Mouse (Mus musculus) stomach, embryonic 15.5 days (tissue): ENCODE measurements around the gene Tubd1. TPM values are rescaled to one million over a fixed set of nuclear protein-coding genes. Genes with fewer than 3 reads are reported as not detected.

ENCODE experiments used
- ATAC-seq: fragments of 200-750 bp; cut with Nextera tagmentation; 2 replicates; pipeline ENCODE4 v1.8.0; 2017; ENCODE audit warnings: low read depth, moderate number of reproducible peaks, moderate TSS enrichment; ENCODE audit not compliant: insufficient read depth, low FRiP score
- H3K27ac ChIP-seq: fragments of 300-500 bp; sonication (generic); 2 replicates; pipeline ENCODE4 v1.5.1; 2015; ENCODE audit warnings: mild to moderate bottlenecking, inconsistent platforms
- H3K27me3 ChIP-seq: fragments of 300-500 bp; sonication (generic); replicated peaks from 2 replicates; pipeline ENCODE4 v1.6.1; 2015; ENCODE audit warnings: inconsistent platforms
- H3K36me3 ChIP-seq: fragments of 300-500 bp; sonication (generic); 2 replicates; pipeline ENCODE4 v1.6.1; 2015; ENCODE audit warnings: inconsistent platforms
- H3K4me1 ChIP-seq: fragments of 300-500 bp; sonication (generic); 2 replicates; pipeline ENCODE4 v1.6.1; 2015; ENCODE audit warnings: inconsistent platforms
- H3K4me2 ChIP-seq: fragments of 300-500 bp; sonication (generic); 2 replicates; pipeline ENCODE4 v1.6.1; 2015; ENCODE audit warnings: mild to moderate bottlenecking, inconsistent platforms
- H3K4me3 ChIP-seq: fragments of 300-500 bp; sonication (generic); replicated peaks from 2 replicates; pipeline ENCODE4 v1.5.1; 2015; ENCODE audit warnings: inconsistent platforms
- H3K9ac ChIP-seq: fragments of 300-500 bp; sonication (generic); 2 replicates; pipeline ENCODE4 v1.6.1; 2015; ENCODE audit warnings: inconsistent platforms
- H3K9me3 ChIP-seq: fragments of 300-500 bp; sonication (generic); 2 replicates; pipeline ENCODE4 v1.6.1; 2016; ENCODE audit warnings: inconsistent platforms
- WGBS: fragments of 180-500 bp; shearing (Covaris S2); methylation state at CpG from one replicate; pipeline ENCODE4 v1.1.7; 2015; 5-methylcytosine and 5-hydroxymethylcytosine counted together
- polyA plus RNA-seq: library from polyadenylated mRNA; unstranded; fragments of >200 nt; fragmentation: Nextera tagmentation; extraction: Ambion mirVana; gene quantifications from 2 replicates; pipeline ENCODE4 v1.2.1, GENCODE M21; 2015

Tubd1 gene
- polyA plus RNA-seq, 1 experiment from 2014 or later, result 11.9 TPM

GRCm38 (mm10) chr11:86596187-86596960 is 51.6 kb downstream of the Tubd1 start:
- Histone ChIP-seq H3K9me3 (no peaks in the 10 kb centered on the region), H3K4me2 (no peak overlapping the region), H3K36me3 (no peaks in the 10 kb centered on the region), H3K9ac (no peak overlapping the region), H3K27ac (no peak overlapping the region), H3K27me3 (no peaks in the 10 kb centered on the region), H3K4me1 (0 out of 2 replicates have a peak, but pooled peaks cover 5% of the 10 kb centered on the region), H3K4me3 (no peak overlapping the region)
- no peak for ATAC-seq
- 79% methylated on average over 7 of the region's 7 CpGs for WGBS

- Histone ChIP-seq H3K36me3 (no peaks in the 10 kb centered on the region), H3K9ac (no peak overlapping the region), H3K27me3 (no peaks in the 10 kb centered on the region), H3K4me3 (no peak overlapping the region), H3K4me1 (0 out of 2 replicates have a peak, but pooled peaks cover 5% of the 10 kb centered on the region), H3K27ac (no peak overlapping the region), H3K9me3 (no peaks in the 10 kb centered on the region), H3K4me2 (no peak overlapping the region)
- ATAC-seq, result no peak
- 90% methylated on average over 3 of the region's 3 CpGs for WGBS
Measured at GRCm38 (mm10) chr11:86596976-86597375, 52.2 kb downstream of the Tubd1 start.

- Histone ChIP-seq H3K9me3 (no peaks in the 10 kb centered on the region), H3K27me3 (no peaks in the 10 kb centered on the region), H3K9ac (no peak overlapping the region), H3K4me1 (0 out of 2 replicates have a peak, but pooled peaks cover 2% of the 10 kb centered on the region), H3K4me2 (no peak overlapping the region), H3K4me3 (no peak overlapping the region), H3K36me3 (no peaks in the 10 kb centered on the region), H3K27ac (peak overlapping the region; percentile 51)
- no peak for ATAC-seq
- 73% methylated on average over 5 of the region's 5 CpGs for WGBS
Measured at GRCm38 (mm10) chr11:86598154-86598553, 53.4 kb downstream of the Tubd1 start.

- H3K36me3 ChIP-seq, result no peaks in the 10 kb centered on the region
- no peak overlapping the region for H3K4me2 ChIP-seq
- no peak overlapping the region for H3K9ac ChIP-seq
- no peaks in the 10 kb centered on the region for H3K9me3 ChIP-seq
- WGBS, result 72% methylated on average over 1 of the region's 1 CpGs
- no peak overlapping the region for H3K4me3 ChIP-seq
- H3K27ac ChIP-seq, result no peak overlapping the region
- H3K27me3 ChIP-seq, result no peaks in the 10 kb centered on the region
- no peaks in the 10 kb centered on the region for H3K4me1 ChIP-seq
- ATAC-seq, result no peak
Measured at GRCm38 (mm10) chr11:86598572-86598971, 53.8 kb downstream of the Tubd1 start.

GRCm38 (mm10) chr11:86599378-86600208 is 54.8 kb downstream of the Tubd1 start:
- 75% methylated on average over 4 of the region's 4 CpGs for WGBS
- Histone ChIP-seq H3K9me3 (no peaks in the 10 kb centered on the region), H3K27ac (peak overlapping the region; percentile 44), H3K4me1 (no peaks in the 10 kb centered on the region), H3K4me3 (no peak overlapping the region), H3K9ac (no peak overlapping the region), H3K36me3 (no peaks in the 10 kb centered on the region), H3K27me3 (no peaks in the 10 kb centered on the region), H3K4me2 (no peak overlapping the region)
- no peak; the same call in 1 of the 2 replicates for ATAC-seq

- WGBS, result 87% methylated on average over 7 of the region's 7 CpGs
- no peaks in the 10 kb centered on the region for H3K36me3 ChIP-seq
- H3K27me3 ChIP-seq, result no peaks in the 10 kb centered on the region
- H3K4me1 ChIP-seq, result no peaks in the 10 kb centered on the region
- H3K9me3 ChIP-seq, result no peaks in the 10 kb centered on the region
- ATAC-seq, result no peak
- H3K27ac ChIP-seq, result peak overlapping the region; percentile 52
- H3K4me2 ChIP-seq, result no peak overlapping the region
- no peak overlapping the region for H3K9ac ChIP-seq
- no peak overlapping the region for H3K4me3 ChIP-seq
Measured at GRCm38 (mm10) chr11:86600209-86600557, 55.4 kb downstream of the Tubd1 start.

GRCm38 (mm10) chr11:86602116-86602515 is 57.3 kb downstream of the Tubd1 start:
- ATAC-seq, result no peak
- Histone ChIP-seq H3K4me3 (no peak overlapping the region), H3K27me3 (no peaks in the 10 kb centered on the region), H3K4me1 (no peaks in the 10 kb centered on the region), H3K4me2 (no peak overlapping the region), H3K9ac (no peak overlapping the region), H3K36me3 (peaks cover 6% of the 10 kb centered on the region; the same call in 1 of the 2 replicates), H3K9me3 (no peaks in the 10 kb centered on the region), H3K27ac (0 out of 2 replicates have a peak overlapping the region, but pooled peaks have one; percentile 51)
- WGBS, result 38% methylated on average over 3 of the region's 3 CpGs

- H3K36me3 ChIP-seq, result peaks cover 6% of the 10 kb centered on the region; the same call in 1 of the 2 replicates
- H3K27me3 ChIP-seq, result no peaks in the 10 kb centered on the region
- WGBS, result 84% methylated on average over 1 of the region's 1 CpGs
- no peak overlapping the region for H3K4me3 ChIP-seq
- H3K9ac ChIP-seq, result no peak overlapping the region
- H3K9me3 ChIP-seq, result no peaks in the 10 kb centered on the region
- H3K4me1 ChIP-seq, result no peaks in the 10 kb centered on the region
- no peak overlapping the region for H3K4me2 ChIP-seq
- H3K27ac ChIP-seq, result no peak overlapping the region; the same call in 1 of the 2 replicates
- no peak for ATAC-seq
Measured at GRCm38 (mm10) chr11:86603719-86604118, 58.9 kb downstream of the Tubd1 start.

- Histone ChIP-seq H3K27me3 (no peaks in the 10 kb centered on the region), H3K9ac (no peak overlapping the region), H3K36me3 (peaks cover 6% of the 10 kb centered on the region; the same call in 1 of the 2 replicates), H3K27ac (peak overlapping the region; percentile 21), H3K9me3 (no peaks in the 10 kb centered on the region), H3K4me2 (no peak overlapping the region), H3K4me3 (no peak overlapping the region), H3K4me1 (no peaks in the 10 kb centered on the region)
- 92% methylated on average over 3 of the region's 3 CpGs for WGBS
- no peak for ATAC-seq
Measured at GRCm38 (mm10) chr11:86604289-86604688, 59.5 kb downstream of the Tubd1 start.

- H3K9me3 ChIP-seq, result no peaks in the 10 kb centered on the region
- no peak; the same call in 1 of the 2 replicates for ATAC-seq
- H3K4me3 ChIP-seq, result no peak overlapping the region
- WGBS, result 54% methylated on average over 5 of the region's 5 CpGs
- no peak overlapping the region for H3K9ac ChIP-seq
- H3K27me3 ChIP-seq, result no peaks in the 10 kb centered on the region
- peaks cover 6% of the 10 kb centered on the region; the same call in 1 of the 2 replicates for H3K36me3 ChIP-seq
- H3K27ac ChIP-seq, result peak overlapping the region; percentile 21
- no peaks in the 10 kb centered on the region for H3K4me1 ChIP-seq
- H3K4me2 ChIP-seq, result no peak overlapping the region
Measured at GRCm38 (mm10) chr11:86604732-86605520, 60.1 kb downstream of the Tubd1 start.

- H3K27me3 ChIP-seq, result no peaks in the 10 kb centered on the region
- no peak overlapping the region for H3K27ac ChIP-seq
- no peak overlapping the region for H3K4me2 ChIP-seq
- no peak overlapping the region for H3K9ac ChIP-seq
- no peak overlapping the region for H3K4me3 ChIP-seq
- peaks cover 6% of the 10 kb centered on the region; the same call in 1 of the 2 replicates for H3K36me3 ChIP-seq
- 84% methylated on average over 2 of the region's 2 CpGs for WGBS
- H3K9me3 ChIP-seq, result no peaks in the 10 kb centered on the region
- no peaks in the 10 kb centered on the region for H3K4me1 ChIP-seq
- ATAC-seq, result no peak
Measured at GRCm38 (mm10) chr11:86606621-86607339, 62.0 kb downstream of the Tubd1 start.
